Mouse (Mus musculus) liver, adult 2 months (tissue): ENCODE results near the gene Dgkg.

Source experiments
- CTCF ChIP-seq: fragments of 200-500 bp; IDR thresholded peaks from 2 replicates; pipeline ENCODE4 v1.5.1; 2011; ENCODE audit warnings: low read depth, low read length, control low read depth
- POLR2A ChIP-seq: fragments of 200-500 bp; IDR thresholded peaks from 2 replicates; pipeline ENCODE4 v1.6.1; 2011; ENCODE audit warnings: low read length, control low read depth; ENCODE audit not compliant: insufficient read depth; ENCODE audit errors: extremely low read depth

- TF ChIP-seq CTCF (no peak), POLR2A (no peak)
These were observed 42.1 kb upstream of the Dgkg start for GRCm38 (mm10) chr16:22698846-22699760.
